Mouse (Mus musculus) limb, embryonic 10.5 days (tissue): ENCODE results near the gene Hat1. TPM values are rescaled to one million over a fixed set of nuclear protein-coding genes. Genes with fewer than 3 reads are reported as not detected.
"Not testable (repeated sequence)": the region's sequence is repeated elsewhere in the genome, so short reads cannot be mapped to it uniquely, and the experiment has no call there.

ENCODE experiments used
- DNase-seq: peaks from one replicate; pipeline ENCODE4 v3.0.0-alpha.2; 2017; ENCODE audit warnings: low spot score
- H3K27ac ChIP-seq: fragments of 300-500 bp; sonication (generic); 2 replicates; pipeline ENCODE4 v1.5.1; 2016; ENCODE audit warnings: mild to moderate bottlenecking
- H3K27me3 ChIP-seq: fragments of 300-500 bp; sonication (generic); 2 replicates; pipeline ENCODE4 v1.6.1; 2016; ENCODE audit warnings: low read depth, mild to moderate bottlenecking; ENCODE audit not compliant: poor library complexity, severe bottlenecking
- H3K36me3 ChIP-seq: fragments of 300-500 bp; sonication (generic); 2 replicates; pipeline ENCODE4 v1.6.1; 2016; ENCODE audit warnings: mild to moderate bottlenecking, moderate library complexity
- H3K4me1 ChIP-seq: fragments of 300-500 bp; sonication (generic); 2 replicates; pipeline ENCODE4 v1.6.1; 2016
- H3K4me3 ChIP-seq: fragments of 300-500 bp; sonication (generic); 2 replicates; pipeline ENCODE4 v1.5.1; 2016; ENCODE audit warnings: mild to moderate bottlenecking, moderate library complexity
- H3K9me3 ChIP-seq: fragments of 300-500 bp; sonication (generic); replicated peaks from 2 replicates; pipeline ENCODE4 v1.6.1; 2016; ENCODE audit warnings: mild to moderate bottlenecking
- WGBS: fragments of 180-500 bp; shearing (Covaris S2); methylation state at CpG from one replicate; pipeline ENCODE4 v1.1.7; 2016; 5-methylcytosine and 5-hydroxymethylcytosine counted together
- polyA plus RNA-seq: library from polyadenylated mRNA; unstranded; fragments of >200 nt; fragmentation: Nextera tagmentation; extraction: Ambion mirVana; gene quantifications from 2 replicates; pipeline ENCODE4 v1.2.1, GENCODE M21; 2016

The Hat1 gene
- polyA plus RNA-seq, 1 experiment from 2014 or later, result 176 TPM

- Histone ChIP-seq H3K9me3 (no peaks in the 10 kb centered on the region), H3K27ac (no peak overlapping the region), H3K36me3 (peaks cover 5% of the 10 kb centered on the region; the same call in 1 of the 2 replicates), H3K4me3 (no peak overlapping the region), H3K27me3 (no peaks in the 10 kb centered on the region), H3K4me1 (no peaks in the 10 kb centered on the region)
- WGBS, result 79% methylated on average over 1 of the region's 1 CpGs
- DNase-seq, result no peak
Measured at GRCm38 (mm10) chr2:71360192-71360591, 28.6 kb upstream of the Hat1 start.

- Histone ChIP-seq H3K4me1 (peaks cover 14% of the 10 kb centered on the region), H3K27me3 (no peaks in the 10 kb centered on the region), H3K4me3 (peak overlapping the region; percentile 73), H3K9me3 (no peaks in the 10 kb centered on the region), H3K36me3 (peaks cover 2% of the 10 kb centered on the region; the same call in 1 of the 2 replicates), H3K27ac (peak overlapping the region; percentile 88; the same call in 1 of the 2 replicates)
- WGBS, result 27% methylated on average over 9 of the region's 9 CpGs
- no peak for DNase-seq
Measured at GRCm38 (mm10) chr2:71366618-71367124, 22.1 kb upstream of the Hat1 start.

GRCm38 (mm10) chr2:71367125-71367880, 21.5 kb upstream of the Hat1 start, which contains the start of gene Slc25a12:
Slc25a12 (minus strand) TSS chr2:71367749.
- H3K4me3 ChIP-seq, result peak within 1 kb of the TSS; percentile 73
- under 1% methylated on average over 57 of the region's 57 CpGs for WGBS
- H3K27me3 ChIP-seq, result no peaks in the 10 kb centered on the region
- peak; percentile 87 for DNase-seq
- H3K36me3 ChIP-seq, result no peaks in the 10 kb centered on the region
- peaks cover 14% of the 10 kb centered on the region for H3K4me1 ChIP-seq
- H3K9me3 ChIP-seq, result no peaks in the 10 kb centered on the region
- peak within 1 kb of the TSS; percentile 88 for H3K27ac ChIP-seq

- Histone ChIP-seq H3K36me3 (no peaks in the 10 kb centered on the region), H3K4me1 (peaks cover 14% of the 10 kb centered on the region), H3K27ac (no peak overlapping the region), H3K27me3 (no peaks in the 10 kb centered on the region), H3K4me3 (peak overlapping the region; percentile 73), H3K9me3 (no peaks in the 10 kb centered on the region)
- WGBS, result 42% methylated on average over 8 of the region's 8 CpGs
- no peak for DNase-seq
Measured at GRCm38 (mm10) chr2:71368086-71368485, 20.7 kb upstream of the Hat1 start.

GRCm38 (mm10) chr2:71371790-71372189, 17.0 kb upstream of the Hat1 start:
- WGBS, result 93% methylated on average over 5 of the region's 5 CpGs
- H3K4me3 ChIP-seq, result no peak overlapping the region
- H3K36me3 ChIP-seq, result no peaks in the 10 kb centered on the region
- no peaks in the 10 kb centered on the region for H3K9me3 ChIP-seq
- no peaks in the 10 kb centered on the region for H3K27me3 ChIP-seq
- no peak overlapping the region for H3K27ac ChIP-seq
- peaks cover 14% of the 10 kb centered on the region for H3K4me1 ChIP-seq
- DNase-seq, result no peak

- not testable (repeated sequence) for H3K9me3 ChIP-seq, DNase-seq, H3K36me3 ChIP-seq, H3K4me3 ChIP-seq, H3K27ac ChIP-seq, H3K27me3 ChIP-seq
- WGBS, result 95% methylated on average over 4 of the region's 4 CpGs
- peaks cover 12% of the 10 kb centered on the region for H3K4me1 ChIP-seq
Measured at GRCm38 (mm10) chr2:71372261-71372660, 16.5 kb upstream of the Hat1 start.

- H3K36me3 ChIP-seq, result no peaks in the 10 kb centered on the region
- no peak overlapping the region for H3K4me3 ChIP-seq
- 78% methylated on average over 8 of the region's 8 CpGs for WGBS
- DNase-seq, result no peak
- H3K27ac ChIP-seq, result no peak overlapping the region
- H3K9me3 ChIP-seq, result no peaks in the 10 kb centered on the region
- peaks cover 5% of the 10 kb centered on the region for H3K4me1 ChIP-seq
- H3K27me3 ChIP-seq, result no peaks in the 10 kb centered on the region
Measured at GRCm38 (mm10) chr2:71374275-71375155, 14.2 kb upstream of the Hat1 start.

GRCm38 (mm10) chr2:71376433-71376906, 12.3 kb upstream of the Hat1 start:
- 45% methylated on average over 11 of the region's 11 CpGs for WGBS
- no peak for DNase-seq
- H3K27ac ChIP-seq, result no peak overlapping the region
- no peaks in the 10 kb centered on the region for H3K9me3 ChIP-seq
- H3K36me3 ChIP-seq, result no peaks in the 10 kb centered on the region
- H3K4me1 ChIP-seq, result peaks cover 5% of the 10 kb centered on the region
- no peaks in the 10 kb centered on the region for H3K27me3 ChIP-seq
- H3K4me3 ChIP-seq, result peak overlapping the region; percentile 22; the same call in 1 of the 2 replicates

- Histone ChIP-seq H3K27ac (no peak overlapping the region), H3K36me3 (no peaks in the 10 kb centered on the region), H3K4me3 (no peak overlapping the region), H3K9me3 (no peaks in the 10 kb centered on the region), H3K27me3 (no peaks in the 10 kb centered on the region), H3K4me1 (peaks cover 5% of the 10 kb centered on the region)
- DNase-seq, result no peak
- 95% methylated on average over 5 of the region's 5 CpGs for WGBS
Measured at GRCm38 (mm10) chr2:71377426-71377825, 11.3 kb upstream of the Hat1 start.

GRCm38 (mm10) chr2:71381962-71382361, 6.8 kb upstream of the Hat1 start:
- H3K36me3 ChIP-seq, result no peaks in the 10 kb centered on the region
- no peak overlapping the region for H3K4me3 ChIP-seq
- no peaks in the 10 kb centered on the region for H3K27me3 ChIP-seq
- no peaks in the 10 kb centered on the region for H3K9me3 ChIP-seq
- 73% methylated on average over 4 of the region's 4 CpGs for whole genome bisulfite sequencing
- peaks cover 4% of the 10 kb centered on the region for H3K4me1 ChIP-seq
- H3K27ac ChIP-seq, result no peak overlapping the region
- DNase-seq, result no peak

GRCm38 (mm10) chr2:71383890-71384289, 4.9 kb upstream of the Hat1 start:
- H3K9me3 ChIP-seq, result no peaks in the 10 kb centered on the region
- no peaks in the 10 kb centered on the region for H3K27me3 ChIP-seq
- DNase-seq, result no peak
- H3K27ac ChIP-seq, result no peak overlapping the region
- H3K4me3 ChIP-seq, result 0 out of 2 replicates have a peak overlapping the region, but pooled peaks have one; percentile 23
- no peaks in the 10 kb centered on the region for H3K36me3 ChIP-seq
- H3K4me1 ChIP-seq, result peaks cover 9% of the 10 kb centered on the region
- 34% methylated on average over 11 of the region's 11 CpGs for WGBS

GRCm38 (mm10) chr2:71387766-71388165, 992 bp upstream of the Hat1 start:
- peak; percentile 35 for DNase-seq
- peaks cover 14% of the 10 kb centered on the region for H3K4me1 ChIP-seq
- no peak overlapping the region for H3K4me3 ChIP-seq
- WGBS, result 83% methylated on average over 6 of the region's 6 CpGs
- H3K27ac ChIP-seq, result no peak overlapping the region
- H3K9me3 ChIP-seq, result no peaks in the 10 kb centered on the region
- peaks cover 21% of the 10 kb centered on the region for H3K36me3 ChIP-seq
- no peaks in the 10 kb centered on the region for H3K27me3 ChIP-seq
